Mouse (Mus musculus) E14TG2a.4 (cell line): Measurements from ENCODE around the gene Ranbp10.

ENCODE experiments used
- CTCF ChIP-seq: conservative IDR thresholded peaks from 2 replicates; pipeline ENCODE4 v1.5.1; 2014; ENCODE audit warnings: low read length
- NANOG ChIP-seq: IDR thresholded peaks from 2 replicates; pipeline ENCODE4 v1.6.1; 2014; ENCODE audit warnings: borderline replicate concordance, low read length, mixed read lengths
- POU5F1 ChIP-seq: IDR thresholded peaks from 2 replicates; pipeline ENCODE4 v1.6.1; 2014; ENCODE audit warnings: low read length, borderline replicate concordance

GRCm38 (mm10) chr8:105851651-105852143, 24.5 kb upstream of the Ranbp10 start:
- no peak for TF ChIP-seq CTCF
- TF ChIP-seq NANOG = no peak
- no peak for TF ChIP-seq POU5F1
